In the genomic region with DNA sequence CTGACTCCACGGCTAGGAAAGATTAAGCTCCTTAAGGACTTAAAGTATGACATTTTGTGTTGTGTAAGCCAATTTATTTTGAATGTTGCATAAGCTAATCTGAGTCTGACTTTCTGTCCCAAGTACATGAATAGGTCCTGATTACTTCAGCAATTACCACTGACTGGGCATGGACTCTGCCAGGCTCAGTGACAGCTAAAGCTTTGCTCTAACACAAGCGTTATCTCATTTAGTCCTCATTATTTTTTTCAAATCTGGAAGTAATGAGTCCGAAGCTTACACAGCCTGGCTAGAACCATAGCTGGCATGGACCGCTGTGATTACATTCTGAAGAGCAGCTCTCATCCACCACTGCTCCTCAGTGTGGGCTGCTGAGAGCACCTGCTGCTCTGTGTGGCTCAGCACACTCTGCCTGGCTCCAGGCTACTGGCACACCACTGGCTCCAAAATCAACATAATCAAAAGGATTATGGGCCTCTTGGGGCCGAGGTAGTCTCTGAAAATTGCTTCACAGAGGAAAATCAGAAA, we compare ENCODE assay signal across 13 mouse cellular contexts.
A peak's percentile ranks its signal among the peaks of the same experiment; 100 is the strongest.
DNase-seq lines count a peak whose midpoint lies in the region; ATAC-seq lines count a peak whose summit lies in the region.
"Had no signal": no experiment of that assay in that cellular context is flagged by ENCODE, and none has a peak within 500 bp of the region (broad histone marks: within the 10 kb centered on the region; RNA-seq: fewer than 3 reads in every experiment).

No protein-coding gene starts in this region.

- WGBS in forebrain, embryonic 14.5 days = 37% methylated on average over 5 of the region's 5 CpGs
- 57% methylated on average over 5 of the region's 5 CpGs for WGBS in midbrain, embryonic 16.5 days

- peak; percentile 44 for ATAC-seq in frontal cortex, adult (ENCODE audit: low TSS enrichment)
- peak; percentile 79; the same call in 1 of the 2 replicates for ATAC-seq in forebrain, embryonic 14.5 days
- ATAC-seq in midbrain, embryonic 16.5 days = peak; percentile 86
- ATAC-seq: intestine, embryonic 16.5 days had no signal

- DNase-seq in frontal cortex, postnatal 14 days (ENCODE audit: low spot score in 2 of 2) = no peak
- DNase-seq in adipocyte (ENCODE audit: low spot score) (peak; percentile 11), liver (no peak)
- peak; percentile 58 for DNase-seq in forebrain, embryonic 14.5 days (ENCODE audit: low spot score)
- DNase-seq in urinary bladder, adult 18-20 months (ENCODE audit: low spot score in 2 of 2) = no peak
- DNase-seq: adrenal gland, postnatal 36 days; gastrocnemius, postnatal 10 days; right cerebral cortex, postnatal 4 days had no signal

- no peak overlapping the region for H3K4me2 ChIP-seq in forebrain, embryonic 14.5 days (ENCODE audit: low read length)
- no peak overlapping the region for H3K4me2 ChIP-seq in midbrain, embryonic 16.5 days (ENCODE audit: low read length)

- H3K4me3 ChIP-seq in forebrain, embryonic 14.5 days (ENCODE audit: low read depth, low read length) = no peak overlapping the region
- no peak overlapping the region for H3K4me3 ChIP-seq in midbrain, embryonic 16.5 days (ENCODE audit: low read depth, low read length)
- H3K4me3 ChIP-seq: hindbrain, embryonic 10.5 days had no signal

- H3K9me3 ChIP-seq in forebrain, embryonic 14.5 days (replicated peaks; ENCODE audit: control insufficient read depth, low read length) = no peaks in the 10 kb centered on the region
- H3K9me3 ChIP-seq in midbrain, embryonic 16.5 days (replicated peaks; ENCODE audit: control insufficient read depth, low read length, poor library complexity, severe bottlenecking) = 0 out of 2 replicates have a peak, but pooled peaks cover 4% of the 10 kb centered on the region
- H3K9me3 ChIP-seq: hindbrain, embryonic 10.5 days had no signal

- H3K27ac ChIP-seq in forebrain, embryonic 14.5 days (ENCODE audit: low read depth, low read length) = no peak overlapping the region
- H3K27ac ChIP-seq in midbrain, embryonic 16.5 days (ENCODE audit: low read length) = no peak overlapping the region
- H3K27ac ChIP-seq: hindbrain, embryonic 10.5 days; liver, embryonic 14.5 days had no signal

- H3K9ac ChIP-seq in forebrain, embryonic 14.5 days (ENCODE audit: low read length) = no peak overlapping the region
- H3K9ac ChIP-seq in midbrain, embryonic 16.5 days (ENCODE audit: low read depth, low read length) = no peak overlapping the region
- H3K9ac ChIP-seq: liver, embryonic 14.5 days had no signal

- H3K4me1 ChIP-seq in forebrain, embryonic 14.5 days (ENCODE audit: control insufficient read depth, insufficient read depth, low read length) = no peaks in the 10 kb centered on the region
- H3K4me1 ChIP-seq in midbrain, embryonic 16.5 days (ENCODE audit: control insufficient read depth, insufficient read depth, low read length) = no peaks in the 10 kb centered on the region
- H3K4me1 ChIP-seq: hindbrain, embryonic 10.5 days had no signal

- no peaks in the 10 kb centered on the region for H3K36me3 ChIP-seq in forebrain, embryonic 14.5 days (ENCODE audit: control insufficient read depth, insufficient read depth, low read length)
- no peaks in the 10 kb centered on the region for H3K36me3 ChIP-seq in midbrain, embryonic 16.5 days (ENCODE audit: control insufficient read depth, insufficient read depth, low read length)
- H3K36me3 ChIP-seq: hindbrain, embryonic 10.5 days had no signal

- H3K27me3 ChIP-seq in forebrain, embryonic 14.5 days (replicated peaks; ENCODE audit: control insufficient read depth, insufficient read depth, low read length) = no peaks in the 10 kb centered on the region
- no peaks in the 10 kb centered on the region for H3K27me3 ChIP-seq in midbrain, embryonic 16.5 days (ENCODE audit: control insufficient read depth, insufficient read depth, low read depth, low read length)

Comparison
In these comparisons a context has a peak if more than half of its experiments do, and no peak if none do; other contexts are left out.
1. DNase-seq: peak in adipocyte (single experiment) and forebrain, embryonic 14.5 days (single experiment); none in frontal cortex, postnatal 14 days (0 of 2), liver (single experiment) and urinary bladder, adult 18-20 months (0 of 2).
2. Peak in every context shown above with its lines, with median percentiles within 50 percentile points of each other: ATAC-seq.